Mouse (Mus musculus): ENCODE data around the gene Rpl24. TPM values are rescaled to one million over a fixed set of nuclear protein-coding genes. Genes with fewer than 3 reads are reported as not detected.

Rpl24 gene
- polyA plus RNA-seq, 1 experiment from 2014 or later, result 650 TPM

GRCm38 (mm10) chr16:55973431-55974255, 7.6 kb downstream of the Rpl24 start, which contains the start of gene Zbtb11:
Gene Zbtb11 (plus strand): TSS chr16:55973883.
- ATAC-seq (peak; percentile 94), DNase-seq (ENCODE audit: low spot score) (peak; percentile 99)
- H3K9ac ChIP-seq (replicated peaks; ENCODE audit: low read depth), result peak within 1 kb of the TSS; percentile 94
- peak within 1 kb of the TSS; percentile 95 for H3K27ac ChIP-seq (ENCODE audit: low read length)
- H3K36me3 ChIP-seq (ENCODE audit: insufficient read depth, low read length), result peaks cover 28% of the 10 kb centered on the region
- WGBS, result under 1% methylated on average over 68 of the region's 86 CpGs
- no peaks in the 10 kb centered on the region for H3K9me3 ChIP-seq (ENCODE audit: low read length)
- peak; percentile 34; the same call in 1 of the 2 replicates for TF ChIP-seq CTCF (IDR thresholded peaks at IDR 0.05)
- TF ChIP-seq EP300 (IDR thresholded peaks at IDR 0.05), result no peak
- H3K4me3 ChIP-seq (ENCODE audit: low read depth, low read length), result peak within 1 kb of the TSS; percentile 98
- H3K4me1 ChIP-seq (ENCODE audit: insufficient read depth, low read depth, low read length), result peaks cover 6% of the 10 kb centered on the region; the same call in 1 of the 2 replicates
- H3K4me2 ChIP-seq (replicated peaks; ENCODE audit: low read depth, low read length), result peak within 1 kb of the TSS; percentile 68
- H3K27me3 ChIP-seq (replicated peaks; ENCODE audit: insufficient read depth, low read length), result no peaks in the 10 kb centered on the region

- Histone ChIP-seq H3K27ac (ENCODE audit: low read length) (peak overlapping the region; percentile 95), H3K4me2 (replicated peaks; ENCODE audit: low read depth, low read length) (peak overlapping the region; percentile 68), H3K4me3 (ENCODE audit: low read depth, low read length) (peak overlapping the region; percentile 98), H3K36me3 (ENCODE audit: insufficient read depth, low read length) (peaks cover 28% of the 10 kb centered on the region), H3K4me1 (ENCODE audit: insufficient read depth, low read depth, low read length) (peaks cover 6% of the 10 kb centered on the region; the same call in 1 of the 2 replicates), H3K27me3 (replicated peaks; ENCODE audit: insufficient read depth, low read length) (no peaks in the 10 kb centered on the region), H3K9ac (replicated peaks; ENCODE audit: low read depth) (peak overlapping the region; percentile 94), H3K9me3 (ENCODE audit: low read length) (no peaks in the 10 kb centered on the region)
- no peak for TF ChIP-seq CTCF (IDR thresholded peaks at IDR 0.05)
- TF ChIP-seq EP300 (IDR thresholded peaks at IDR 0.05), result no peak
- 0% methylated on average over 35 of the region's 55 CpGs for WGBS
- DNase-seq (ENCODE audit: low spot score) (peak; percentile 96), ATAC-seq (peak; percentile 92)
Observed at GRCm38 (mm10) chr16:55974256-55974902, 8.3 kb downstream of the Rpl24 start.

GRCm38 (mm10) chr16:55974903-55975285, 8.8 kb downstream of the Rpl24 start:
- TF ChIP-seq CTCF (IDR thresholded peaks at IDR 0.05) (no peak), EP300 (IDR thresholded peaks at IDR 0.05) (no peak)
- H3K9me3 ChIP-seq (ENCODE audit: low read length), result no peaks in the 10 kb centered on the region
- peaks cover 6% of the 10 kb centered on the region; the same call in 1 of the 2 replicates for H3K4me1 ChIP-seq (ENCODE audit: insufficient read depth, low read depth, low read length)
- WGBS, result 6% methylated on average over 14 of the region's 14 CpGs
- DNase-seq (ENCODE audit: low spot score) (peak; percentile 88), ATAC-seq (peak; percentile 46)
- H3K4me3 ChIP-seq (ENCODE audit: low read depth, low read length), result peak overlapping the region; percentile 98
- H3K27ac ChIP-seq (ENCODE audit: low read length), result peak overlapping the region; percentile 95
- H3K4me2 ChIP-seq (replicated peaks; ENCODE audit: low read depth, low read length), result peak overlapping the region; percentile 68
- H3K9ac ChIP-seq (replicated peaks; ENCODE audit: low read depth), result peak overlapping the region; percentile 94
- peaks cover 23% of the 10 kb centered on the region for H3K36me3 ChIP-seq (ENCODE audit: insufficient read depth, low read length)
- H3K27me3 ChIP-seq (replicated peaks; ENCODE audit: insufficient read depth, low read length), result no peaks in the 10 kb centered on the region

GRCm38 (mm10) chr16:55986001-55986400, 19.9 kb downstream of the Rpl24 start:
- Histone ChIP-seq H3K27ac (ENCODE audit: low read length) (no peak overlapping the region), H3K4me3 (ENCODE audit: low read depth, low read length) (no peak overlapping the region), H3K4me1 (ENCODE audit: insufficient read depth, low read depth, low read length) (no peaks in the 10 kb centered on the region), H3K9ac (replicated peaks; ENCODE audit: low read depth) (no peak overlapping the region), H3K9me3 (ENCODE audit: low read length) (no peaks in the 10 kb centered on the region), H3K27me3 (replicated peaks; ENCODE audit: insufficient read depth, low read length) (no peaks in the 10 kb centered on the region), H3K4me2 (replicated peaks; ENCODE audit: low read depth, low read length) (no peak overlapping the region), H3K36me3 (ENCODE audit: insufficient read depth, low read length) (peaks cover 7% of the 10 kb centered on the region; the same call in 1 of the 2 replicates)
- ATAC-seq, result no peak
- 96% methylated on average over 3 of the region's 3 CpGs for WGBS
- TF ChIP-seq EP300 (IDR thresholded peaks at IDR 0.05) (no peak), CTCF (IDR thresholded peaks at IDR 0.05) (no peak)
- no peak for DNase-seq (ENCODE audit: low spot score)

DNA sequence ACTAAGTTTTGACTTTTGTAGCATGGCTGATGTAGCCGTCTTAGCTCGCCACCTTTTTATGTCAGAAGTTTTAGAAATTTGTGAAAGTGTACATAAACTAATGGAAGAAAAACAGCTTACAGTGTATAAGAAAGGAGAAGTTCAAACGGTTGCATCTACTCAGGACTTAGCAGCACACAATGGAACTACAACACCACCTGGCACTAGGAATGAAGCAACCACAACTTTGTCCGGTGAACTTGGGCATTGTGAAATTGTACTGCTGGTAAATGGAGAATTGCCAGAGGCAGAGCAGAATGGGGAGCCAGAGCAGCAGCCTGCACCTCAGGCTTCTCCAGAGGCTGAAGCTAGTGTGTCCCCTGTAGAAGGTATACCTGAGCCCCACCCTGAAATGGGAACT, 24.2 kb downstream of the Rpl24 start:
- H3K4me1 ChIP-seq (ENCODE audit: insufficient read depth, low read depth, low read length), result no peaks in the 10 kb centered on the region
- H3K9ac ChIP-seq (replicated peaks; ENCODE audit: low read depth), result no peak overlapping the region
- ATAC-seq (no peak), DNase-seq (ENCODE audit: low spot score) (no peak)
- 89% methylated on average over 4 of the region's 4 CpGs for WGBS
- no peak overlapping the region for H3K4me3 ChIP-seq (ENCODE audit: low read depth, low read length)
- peaks cover 7% of the 10 kb centered on the region; the same call in 1 of the 2 replicates for H3K36me3 ChIP-seq (ENCODE audit: insufficient read depth, low read length)
- no peaks in the 10 kb centered on the region for H3K9me3 ChIP-seq (ENCODE audit: low read length)
- no peaks in the 10 kb centered on the region for H3K27me3 ChIP-seq (replicated peaks; ENCODE audit: insufficient read depth, low read length)
- TF ChIP-seq EP300 (IDR thresholded peaks at IDR 0.05), result no peak
- TF ChIP-seq CTCF (IDR thresholded peaks at IDR 0.05), result no peak
- H3K4me2 ChIP-seq (replicated peaks; ENCODE audit: low read depth, low read length), result no peak overlapping the region
- no peak overlapping the region for H3K27ac ChIP-seq (ENCODE audit: low read length)

DNA sequence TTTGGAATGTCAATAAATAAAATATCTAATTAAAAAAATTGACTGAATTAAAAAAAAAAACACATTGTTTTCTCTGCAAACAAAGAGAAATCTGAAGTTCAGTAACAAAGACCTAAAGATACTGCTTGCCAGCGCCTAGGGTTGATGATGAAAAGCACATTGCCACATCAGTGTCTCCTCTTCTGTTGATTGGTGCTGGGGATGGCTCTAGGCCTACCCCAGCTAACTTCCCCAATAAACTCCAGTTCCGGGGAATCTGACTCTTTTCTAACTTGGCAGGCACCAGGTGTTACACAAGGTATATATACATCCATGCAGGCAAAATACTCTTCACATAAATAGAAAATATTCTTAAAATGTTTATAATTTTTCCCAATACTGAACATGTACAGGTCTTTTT, 28.2 kb downstream of the Rpl24 start:
- Histone ChIP-seq H3K9me3 (ENCODE audit: low read length) (no peaks in the 10 kb centered on the region), H3K27ac (ENCODE audit: low read length) (no peak overlapping the region), H3K4me3 (ENCODE audit: low read depth, low read length) (no peak overlapping the region), H3K27me3 (replicated peaks; ENCODE audit: insufficient read depth, low read length) (no peaks in the 10 kb centered on the region), H3K4me1 (ENCODE audit: insufficient read depth, low read depth, low read length) (no peaks in the 10 kb centered on the region), H3K36me3 (ENCODE audit: insufficient read depth, low read length) (peaks cover 7% of the 10 kb centered on the region; the same call in 1 of the 2 replicates), H3K4me2 (replicated peaks; ENCODE audit: low read depth, low read length) (no peak overlapping the region), H3K9ac (replicated peaks; ENCODE audit: low read depth) (no peak overlapping the region)
- TF ChIP-seq EP300 (IDR thresholded peaks at IDR 0.05), result no peak
- no peak for TF ChIP-seq CTCF (IDR thresholded peaks at IDR 0.05)
- ATAC-seq, result no peak
- 89% methylated on average over 2 of the region's 2 CpGs for WGBS
- DNase-seq (ENCODE audit: low spot score), result no peak
